Mouse (Mus musculus): ENCODE measurements around the gene Nlgn2.

DNA sequence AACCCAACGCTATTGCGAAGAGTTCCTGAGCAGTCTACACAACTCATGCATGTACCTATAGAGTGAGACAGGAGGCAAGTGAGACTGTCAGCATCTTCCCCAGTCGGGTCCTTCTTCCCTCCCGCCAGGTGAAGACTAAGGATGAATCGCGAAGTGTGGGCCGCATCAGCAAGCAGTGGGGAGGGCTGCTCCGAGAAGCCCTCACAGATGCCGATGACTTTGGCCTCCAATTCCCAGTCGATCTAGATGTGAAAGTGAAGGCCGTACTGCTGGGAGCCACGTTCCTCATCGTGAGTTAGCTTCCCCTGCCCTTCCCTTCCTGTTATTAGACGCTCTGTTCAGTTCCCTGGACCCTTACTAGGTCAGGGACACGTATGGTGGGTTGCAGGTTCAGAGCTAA lies 12.3 kb upstream of the Nlgn2 start:
- no peak for TF ChIP-seq EP300 (optimal IDR thresholded peaks at IDR 0.05)
- no peak for TF ChIP-seq CTCF (IDR thresholded peaks at IDR 0.05; ENCODE audit: low read depth)
